Mouse (Mus musculus) testis, adult 10 weeks (tissue): ENCODE results near the gene Pnpla1. TPM values are rescaled to one million over a fixed set of nuclear protein-coding genes. Genes with fewer than 3 reads are reported as not detected.

Experiments
- polyA plus RNA-seq: library from polyadenylated mRNA; stranded (reverse); fragments of 350-450 nt; fragmentation: Illumina TruSeq; extraction: RNeasy Lipid Tissue Mini Kit (QIAGEN cat#74804); gene quantifications from one replicate; pipeline ENCODE4 v1.2.3, GENCODE M21; 2014; ENCODE audit warnings: low read depth, low replicate concordance

Pnpla1 gene
- 0.15 TPM for polyA plus RNA-seq

DNA sequence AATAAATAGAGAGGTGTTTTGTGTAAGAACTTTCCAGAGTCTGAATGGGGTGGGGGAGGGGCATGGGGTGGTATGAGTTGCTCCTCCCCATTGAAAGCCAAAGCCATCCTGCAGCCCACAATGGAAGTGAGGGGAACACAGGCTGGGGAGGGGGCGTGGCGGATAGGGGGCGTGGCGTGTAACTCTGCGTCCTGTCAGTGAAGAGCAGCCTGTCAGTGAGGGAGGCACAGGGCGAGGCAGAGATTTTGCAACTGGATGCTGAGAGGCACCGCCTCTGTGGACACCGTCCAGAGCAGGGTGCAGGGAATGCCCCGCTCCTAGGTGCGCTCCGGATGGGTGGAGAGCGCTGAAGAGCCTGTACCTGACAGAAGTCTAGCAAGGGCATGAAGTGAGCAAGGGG lies at the start of gene Pnpla1:
Gene Pnpla1, plus strand, starts transcription at position 207 of the 400 bp plus-strand sequence.

DNA sequence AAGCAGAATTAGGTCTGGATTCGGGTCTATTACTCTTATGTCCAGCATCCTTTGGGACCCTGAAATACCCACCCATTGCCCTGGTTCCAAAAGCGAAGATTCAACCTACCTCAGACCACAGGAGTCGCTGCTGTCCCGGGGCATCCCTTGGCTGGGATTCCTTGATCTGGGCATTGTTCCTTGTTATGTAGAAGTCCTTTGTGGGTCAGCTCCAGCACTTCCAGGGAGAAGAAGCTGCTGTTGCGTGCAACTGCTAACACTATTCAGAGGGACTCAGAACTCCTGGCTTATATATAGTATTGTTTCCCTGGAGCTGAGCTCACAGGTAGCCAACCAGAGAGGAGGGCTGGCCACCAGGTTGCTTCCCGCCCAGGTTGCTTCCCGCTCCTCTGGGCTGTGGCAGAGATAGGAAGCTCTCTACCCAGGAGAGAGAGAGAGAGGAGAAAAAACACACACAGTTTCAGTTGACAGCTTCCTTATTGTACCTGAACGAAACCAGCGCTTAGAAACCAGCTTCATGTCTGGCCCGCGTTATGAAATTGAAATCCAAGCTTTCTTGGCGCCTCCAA lies 56.9 kb downstream of the Pnpla1 start, which contains the start of gene 4930539E08Rik:
Gene 4930539E08Rik, minus strand, starts transcription at position 265 of the 569 bp plus-strand sequence.

Other genes starting within 250 kb of the Pnpla1 start
- 1,031 TPM for gene Srpk1, start 235.7 kb upstream of the Pnpla1 start, polyA plus RNA-seq
- 109 TPM for gene Slc26a8, start 168.2 kb upstream of the Pnpla1 start, polyA plus RNA-seq
- 10.1 TPM for gene Mapk14, start 167.1 kb upstream of the Pnpla1 start, polyA plus RNA-seq
- gene AC170998.1, start 132.3 kb upstream of the Pnpla1 start, polyA plus RNA-seq, result 0.56 TPM
- gene Mapk13, start 89.1 kb upstream of the Pnpla1 start, polyA plus RNA-seq, result 0.28 TPM
- gene Brpf3, start 57.3 kb upstream of the Pnpla1 start, polyA plus RNA-seq, result 37.9 TPM
- 3.5 TPM for gene 4930539E08Rik, start 56.9 kb downstream of the Pnpla1 start, polyA plus RNA-seq
- 42.1 TPM for gene Pxt1, start 85.4 kb downstream of the Pnpla1 start, polyA plus RNA-seq
- gene Kctd20, start 93.5 kb downstream of the Pnpla1 start, polyA plus RNA-seq, result 37.3 TPM
- gene Stk38, start 149.6 kb downstream of the Pnpla1 start, polyA plus RNA-seq, result 46.0 TPM
- gene Srsf3, start 174.2 kb downstream of the Pnpla1 start, polyA plus RNA-seq, result 177 TPM
- 3.9 TPM for gene Cdkn1a, start 232.6 kb downstream of the Pnpla1 start, polyA plus RNA-seq